Mouse (Mus musculus) Patski (cell line): Measurements from ENCODE around the gene Sec24d. TPM values are rescaled to one million over a fixed set of nuclear protein-coding genes. Genes with fewer than 3 reads are reported as not detected.

ENCODE experiments used
- ATAC-seq: fragments of 100-300 bp; one replicate; pipeline ENCODE4 v1.8.0; 2021
- CTCF ChIA-PET: fragments of 350-600 bp; sonication (Branson Sonifier 250); formaldehyde crosslinking; loops from one replicate; lab custom pipeline; 2022; ENCODE audit warnings: inconsistent platforms; lab: Charles Lee
- POLR2A ChIA-PET: fragments of 350-600 bp; sonication (Branson Sonifier 250); formaldehyde crosslinking; loops from one replicate; lab custom pipeline; 2022; ENCODE audit warnings: antibody characterized with exemption, inconsistent platforms; lab: Charles Lee
- DNase-seq: peaks from one replicate; pipeline ENCODE4 v3.0.0-alpha.2; 2011; ENCODE audit warnings: low read depth, low spot score
- H3K27me3 ChIP-seq: fragments of 371-371 bp; one replicate; pipeline ENCODE4 v1.5.1; 2021
- CTCF ChIP-seq: fragments of 100-300 bp; IDR thresholded peaks from one replicate; pipeline ENCODE4 v1.5.1; 2021
- in situ Hi-C: fragments of 300-500 bp; cut with MboI; formaldehyde crosslinking; loops from 3 replicates; pipeline ENCODE4 v1.11.1; 2018; ENCODE audit warnings: low pct_unique_long_range_greater_than_20kb, mixed read lengths
- polyA plus RNA-seq: library from polyadenylated mRNA; unstranded; gene quantifications from one replicate; pipeline ENCODE4 v1.2.3, GENCODE M21; 2021

The Sec24d gene
- polyA plus RNA-seq, 1 experiment from 2014 or later = 36.2 TPM

DNA sequence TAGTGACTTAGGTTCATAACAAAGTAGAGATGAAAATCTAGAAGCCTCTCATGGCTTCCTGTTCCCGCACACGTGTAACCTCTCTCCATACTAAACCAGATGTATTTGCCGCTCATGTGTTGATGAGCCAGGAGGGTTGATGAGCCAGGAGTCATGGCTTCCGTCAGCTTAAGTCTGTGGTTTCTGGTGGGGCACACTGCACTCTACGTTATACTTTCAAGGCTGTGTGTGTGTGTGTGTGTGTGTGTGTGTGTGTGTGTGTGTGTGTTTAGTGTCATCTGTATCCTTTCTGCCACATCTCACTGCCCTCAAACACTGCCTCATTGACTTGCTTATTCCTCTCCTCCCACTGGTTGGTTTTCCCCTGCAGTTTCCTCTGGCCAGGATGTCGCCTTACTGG is 48.8 kb downstream of the Sec24d start:
- CTCF ChIA-PET = interaction anchor here (0.8 to 3.3 kb wide), 5 partner anchors 16 to 147 kb away, joined by 3 to 20 read pairs (median 4); partner anchors contain the start of gene Synpo2
- ATAC-seq = no peak
- in situ Hi-C loops = loop anchor here (5.0 kb wide), 1 partner anchor 69 kb away; no protein-coding TSS in a partner anchor
- no peak for TF ChIP-seq CTCF
- no peak for DNase-seq
- POLR2A ChIA-PET = interaction anchor here (0.6 kb wide), 1 partner anchor 10 kb away, joined by 3 read pairs; no protein-coding TSS in a partner anchor
- no peaks in the 10 kb centered on the region for H3K27me3 ChIP-seq

DNA sequence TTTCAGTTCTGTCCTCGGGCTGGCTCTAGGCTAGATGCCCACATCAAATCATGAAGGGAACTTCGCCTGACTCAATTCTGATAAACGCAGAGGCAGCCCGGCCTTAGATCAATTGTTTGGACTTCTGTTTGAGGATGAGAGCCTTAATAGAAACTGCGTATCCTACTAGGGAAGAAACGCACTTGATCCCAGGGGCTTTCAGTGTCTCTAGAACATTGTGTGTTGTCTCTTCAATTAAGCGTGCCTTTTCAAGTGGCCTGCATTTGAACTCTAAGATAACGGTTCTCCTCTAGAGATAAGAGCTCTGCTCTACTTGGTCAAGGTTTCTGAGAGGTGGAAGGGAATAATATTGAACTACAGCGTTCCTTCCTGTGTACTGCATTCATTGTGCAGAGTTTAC is 49.8 kb downstream of the Sec24d start:
- CTCF ChIA-PET = interaction anchor here (1.0 to 3.3 kb wide), 4 partner anchors 59 to 153 kb away, joined by 4 to 20 read pairs (median 5); partner anchors contain the start of gene Synpo2
- TF ChIP-seq CTCF = no peak
- no peaks in the 10 kb centered on the region for H3K27me3 ChIP-seq
- POLR2A ChIA-PET = interaction anchor here (1.1 kb wide), 1 partner anchor 27 kb away, joined by 3 read pairs; no protein-coding TSS in a partner anchor
- DNase-seq (no peak), ATAC-seq (no peak)
- in situ Hi-C loops = loop anchor here (5.0 kb wide), 1 partner anchor 70 kb away; no protein-coding TSS in a partner anchor

DNA sequence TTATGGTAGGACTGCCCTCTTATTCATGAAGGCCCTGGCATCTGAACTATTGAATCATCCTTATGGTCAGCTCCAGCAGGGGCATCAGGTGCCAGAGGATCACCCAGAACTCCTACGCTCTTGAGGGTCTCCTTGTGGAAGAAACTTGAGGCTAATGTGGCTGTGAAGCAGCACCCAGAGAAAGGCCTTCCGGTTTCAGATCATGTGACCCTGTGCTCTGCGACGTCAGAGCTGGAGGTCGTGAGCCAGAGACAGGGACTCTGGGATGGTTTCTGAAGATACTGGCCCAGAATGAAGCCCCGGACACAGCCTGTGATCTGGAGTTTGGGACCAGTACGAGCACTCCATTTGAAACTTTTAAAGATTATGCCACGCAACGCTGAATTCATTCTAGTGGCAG is 53.1 kb downstream of the Sec24d start:
- ATAC-seq (no peak), DNase-seq (no peak)
- ChIA-PET POLR2A (no interaction called here), CTCF (interaction anchor here (0.7 to 4.7 kb wide), 7 partner anchors 9 to 151 kb away, joined by 3 to 18 read pairs (median 4); partner anchors contain the start of gene Synpo2)
- no peak for TF ChIP-seq CTCF
- in situ Hi-C loops = loop anchor here (5.0 kb wide), 1 partner anchor 158 kb away; no protein-coding TSS in a partner anchor
- no peaks in the 10 kb centered on the region for H3K27me3 ChIP-seq

DNA sequence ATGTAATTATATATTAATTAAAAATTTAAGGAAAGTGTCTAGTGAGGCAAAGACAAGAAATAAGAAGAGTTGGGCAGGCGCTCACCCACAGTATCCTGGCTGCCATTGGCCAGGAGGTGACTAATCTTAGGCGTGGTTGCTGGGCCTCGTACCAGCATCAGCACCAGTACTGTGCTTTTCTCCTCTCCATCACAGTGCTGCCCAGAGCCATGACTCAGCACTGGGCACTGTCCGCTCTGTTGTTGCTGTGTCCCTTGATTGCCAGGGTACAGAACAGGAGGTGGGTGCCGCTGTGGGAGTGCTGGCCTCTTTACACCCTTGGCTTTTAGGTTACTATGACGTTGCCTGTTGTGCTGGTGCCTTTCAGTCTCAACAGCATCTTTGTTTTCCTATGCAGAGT is 54.4 kb downstream of the Sec24d start:
- ChIA-PET POLR2A (interaction anchor here (1.2 kb wide), 1 partner anchor 30 kb away, joined by 3 read pairs; no protein-coding TSS in a partner anchor), CTCF (interaction anchor here (0.8 to 6.4 kb wide), 17 partner anchors 8 to 162 kb away, joined by 3 to 69 read pairs (median 5); partner anchors contain the start of gene Synpo2)
- DNase-seq (no peak), ATAC-seq (no peak)
- in situ Hi-C loops = loop anchor here (5.0 kb wide), 1 partner anchor 159 kb away; no protein-coding TSS in a partner anchor
- no peak for TF ChIP-seq CTCF
- H3K27me3 ChIP-seq = no peaks in the 10 kb centered on the region

DNA sequence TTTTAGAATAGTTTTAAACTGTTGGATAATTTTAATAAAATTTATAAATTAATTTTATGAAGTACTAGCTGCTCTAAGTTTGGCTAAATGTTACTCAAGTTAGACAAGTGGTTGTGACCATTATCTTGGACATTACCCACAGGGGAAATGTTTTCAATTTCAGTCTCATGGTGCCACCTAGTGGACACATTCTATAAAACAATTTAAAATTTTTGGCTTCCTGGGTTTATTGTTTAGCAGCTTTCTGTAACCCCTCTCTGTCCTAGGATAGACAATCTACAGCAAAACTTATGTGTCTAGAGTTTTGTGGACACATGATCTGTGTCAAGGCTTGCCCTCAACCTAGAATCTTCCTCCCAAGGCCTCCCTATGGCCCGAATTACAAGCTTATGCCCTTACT is 54.9 kb downstream of the Sec24d start:
- no peak for DNase-seq
- ATAC-seq = peak; percentile 52
- ChIA-PET CTCF (interaction anchor here (0.8 to 6.4 kb wide), 16 partner anchors 9 to 163 kb away, joined by 3 to 69 read pairs (median 5); partner anchors contain the start of gene Synpo2), POLR2A (interaction anchor here (1.2 kb wide), 1 partner anchor 29 kb away, joined by 3 read pairs; no protein-coding TSS in a partner anchor)
- in situ Hi-C loops = loop anchor here (5.0 kb wide), 1 partner anchor 160 kb away; no protein-coding TSS in a partner anchor
- TF ChIP-seq CTCF = peak; percentile 68
- H3K27me3 ChIP-seq = no peaks in the 10 kb centered on the region

DNA sequence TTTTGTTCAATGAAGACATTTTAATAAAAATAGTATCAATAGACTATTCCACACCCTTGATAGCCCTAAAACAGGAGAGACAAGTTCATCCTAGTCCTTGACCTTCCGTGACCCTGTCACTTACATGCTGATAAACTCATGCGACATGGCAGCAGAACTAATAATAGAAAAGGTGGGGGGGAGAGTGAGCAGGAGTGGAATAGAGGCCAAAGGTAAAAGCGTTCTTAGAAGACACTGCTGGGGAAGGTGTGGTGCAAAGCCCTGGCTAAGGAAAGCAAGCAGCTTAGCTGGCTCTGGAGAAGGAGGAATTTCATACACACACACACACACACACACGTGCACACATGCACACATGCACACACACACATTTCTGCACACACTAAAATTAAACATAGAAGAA is 57.1 kb downstream of the Sec24d start:
- in situ Hi-C loops = loop anchor here (5.0 kb wide), 1 partner anchor 162 kb away; no protein-coding TSS in a partner anchor

DNA sequence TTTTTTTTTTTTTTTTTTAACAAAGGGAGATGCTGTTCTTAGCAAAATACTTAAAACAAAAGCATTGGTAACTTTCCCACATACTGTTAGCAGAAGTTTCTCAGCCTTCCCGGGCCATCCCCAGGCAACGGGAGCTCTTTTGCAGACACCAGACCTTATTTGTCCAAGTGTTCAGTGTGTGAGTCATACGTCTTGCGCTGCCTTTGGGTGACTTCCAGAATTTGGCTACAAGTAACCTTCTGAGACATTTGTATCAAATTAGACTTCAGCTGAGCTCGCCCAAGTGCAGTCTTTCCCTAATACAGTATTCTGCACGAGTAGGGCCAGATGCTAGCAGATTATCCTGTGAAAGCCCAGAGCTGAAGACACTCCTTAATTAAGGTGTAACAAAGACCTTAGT is 62.0 kb downstream of the Sec24d start:
- no peak for TF ChIP-seq CTCF
- POLR2A ChIA-PET = interaction anchor here (0.7 kb wide), 4 partner anchors 16 to 169 kb away, joined by 3 to 5 read pairs (median 3); no protein-coding TSS in a partner anchor
- ATAC-seq = peak; percentile 94

More for the DNA sequence above, 57.1 kb downstream of the Sec24d start:
- ChIA-PET POLR2A (interaction anchor here (0.6 kb wide), 1 partner anchor 584 kb away, joined by 4 read pairs; no protein-coding TSS in a partner anchor), CTCF (interaction anchor here (0.7 to 6.4 kb wide), 5 partner anchors 11 to 166 kb away, joined by 3 to 69 read pairs (median 5); partner anchors contain the start of gene Synpo2)
- no peak for DNase-seq
- no peak for TF ChIP-seq CTCF
- ATAC-seq = no peak
- no peaks in the 10 kb centered on the region for H3K27me3 ChIP-seq

DNA sequence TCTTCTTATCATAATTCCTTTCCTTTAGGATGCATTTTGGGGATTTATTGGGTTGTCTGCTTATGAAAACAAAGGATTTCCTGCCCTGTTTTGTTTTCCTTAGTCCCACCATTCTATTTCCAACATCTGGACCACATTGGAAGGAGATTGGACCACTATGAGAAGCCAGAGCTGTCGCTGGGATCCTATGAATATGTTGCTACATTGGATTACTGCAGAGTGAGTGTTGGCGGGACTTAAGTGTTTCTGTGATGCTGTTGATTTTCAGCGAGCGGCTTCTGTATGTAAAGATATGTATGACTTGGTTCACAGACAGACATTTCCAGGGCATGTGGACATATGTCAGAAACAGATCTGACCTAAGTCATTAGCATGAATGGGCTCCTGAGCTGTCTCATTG is 63.0 kb downstream of the Sec24d start:
- DNase-seq (no peak), ATAC-seq (no peak)
- no peaks in the 10 kb centered on the region for H3K27me3 ChIP-seq
- CTCF ChIA-PET = interaction anchor here (1.4 to 3.5 kb wide), 7 partner anchors 10 to 171 kb away, joined by 4 to 24 read pairs (median 6); no protein-coding TSS in a partner anchor
- POLR2A ChIA-PET = no interaction called here
- in situ Hi-C loops = no loop called here
- TF ChIP-seq CTCF = no peak

More for the DNA sequence above, 62.0 kb downstream of the Sec24d start:
- H3K27me3 ChIP-seq = no peaks in the 10 kb centered on the region
- peak; percentile 98 for DNase-seq
- CTCF ChIA-PET = interaction anchor here (0.9 to 3.5 kb wide), 16 partner anchors 9 to 170 kb away, joined by 3 to 24 read pairs (median 4); no protein-coding TSS in a partner anchor
- in situ Hi-C loops = no loop called here

DNA sequence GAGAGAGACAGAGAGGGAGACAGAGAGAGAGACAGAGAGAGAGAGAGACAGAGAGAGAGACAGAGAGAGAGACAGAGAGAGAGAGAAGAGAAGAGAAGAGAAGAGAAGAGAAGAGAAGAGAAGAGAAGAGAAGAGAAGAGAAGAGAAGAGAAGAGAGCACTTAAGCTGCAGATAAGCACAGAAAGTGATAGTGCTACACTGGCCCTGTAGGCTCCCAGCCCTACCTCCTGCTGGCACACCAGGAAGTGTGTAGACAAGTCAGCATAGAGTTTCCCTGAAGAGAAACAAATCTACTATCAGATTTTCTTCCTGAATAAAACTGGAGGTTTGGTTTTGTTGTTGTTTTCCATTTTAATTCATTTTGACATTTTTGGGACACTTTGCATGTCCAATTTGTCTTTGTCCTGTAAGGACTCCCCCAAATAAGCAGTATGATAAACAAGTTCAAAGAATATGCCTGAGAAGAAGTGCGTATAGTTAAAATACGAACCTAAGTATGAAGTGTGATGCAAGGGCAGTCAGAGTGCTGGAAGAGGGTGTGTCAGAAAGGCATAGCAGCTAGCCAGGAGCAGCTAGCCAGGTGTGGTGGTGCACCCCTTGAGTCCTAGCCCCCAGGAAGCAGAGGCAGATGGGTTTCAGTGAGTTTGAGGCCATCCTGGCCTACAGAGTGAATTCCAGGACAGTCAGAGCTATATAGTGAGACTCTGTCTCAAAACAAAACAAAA is 65.2 kb downstream of the Sec24d start:
- ATAC-seq (no peak), DNase-seq (no peak)
- H3K27me3 ChIP-seq = no peaks in the 10 kb centered on the region
- CTCF ChIA-PET = interaction anchor here (0.6 to 4.1 kb wide), 2 partner anchors 98 to 173 kb away, joined by 3 to 16 read pairs; no protein-coding TSS in a partner anchor
- POLR2A ChIA-PET = no interaction called here
- in situ Hi-C loops = no loop called here
- TF ChIP-seq CTCF = no peak

DNA sequence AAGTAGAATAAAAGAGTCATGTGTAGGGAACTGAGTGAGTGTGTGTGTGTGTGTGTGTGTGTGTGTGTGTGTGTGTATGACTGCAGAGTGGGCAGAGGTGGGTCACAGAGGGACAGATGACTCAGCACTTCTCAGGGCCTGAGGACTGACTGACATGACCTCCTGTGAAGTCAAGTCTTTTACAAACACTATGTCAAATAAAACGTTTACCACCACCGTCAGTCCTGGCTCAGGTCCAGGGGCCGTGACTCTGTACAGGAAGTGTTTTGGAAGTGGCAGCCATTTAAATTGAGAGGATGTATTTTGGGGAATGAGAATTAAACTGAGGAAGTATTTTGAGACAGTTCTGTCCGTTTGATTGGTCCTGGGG is 65.8 kb downstream of the Sec24d start:
- CTCF ChIA-PET = interaction anchor here (0.6 to 4.1 kb wide), 2 partner anchors 98 to 174 kb away, joined by 3 to 16 read pairs; no protein-coding TSS in a partner anchor
- POLR2A ChIA-PET = no interaction called here
- in situ Hi-C loops = no loop called here
- H3K27me3 ChIP-seq = no peaks in the 10 kb centered on the region
- DNase-seq (no peak), ATAC-seq (no peak)
- TF ChIP-seq CTCF = no peak
